Mouse (Mus musculus) ES-Bruce4 (cell line): ENCODE measurements around the gene Fkbp2. TPM values are rescaled to one million over a fixed set of nuclear protein-coding genes. Genes with fewer than 3 reads are reported as not detected.

Experiments used
- H3K27ac ChIP-seq: 2 replicates; pipeline ENCODE4 v1.5.1; 2012; ENCODE audit warnings: low read length, inconsistent platforms; ENCODE audit not compliant: insufficient read depth
- H3K27me3 ChIP-seq: 2 replicates; pipeline ENCODE4 v1.6.1; 2012; ENCODE audit warnings: mild to moderate bottlenecking, low read length, inconsistent platforms; ENCODE audit not compliant: control insufficient read depth, poor library complexity, insufficient read depth, severe bottlenecking
- H3K36me3 ChIP-seq: 2 replicates; pipeline ENCODE4 v1.6.1; 2012; ENCODE audit warnings: inconsistent platforms, mild to moderate bottlenecking, low read length, moderate library complexity; ENCODE audit not compliant: control insufficient read depth, poor library complexity, insufficient read depth, severe bottlenecking
- H3K4me1 ChIP-seq: one replicate; pipeline ENCODE4 v1.8.1; 2011; ENCODE audit warnings: low read length; ENCODE audit not compliant: control insufficient read depth, insufficient read depth
- H3K4me3 ChIP-seq: 2 replicates; pipeline ENCODE4 v1.5.1; 2011; ENCODE audit warnings: low read depth, mild to moderate bottlenecking, low read length
- H3K9ac ChIP-seq: 2 replicates; pipeline ENCODE4 v1.6.1; 2012; ENCODE audit warnings: low read depth, mild to moderate bottlenecking, inconsistent platforms; ENCODE audit not compliant: poor library complexity, severe bottlenecking
- H3K9me3 ChIP-seq: replicated peaks from 2 replicates; pipeline ENCODE4 v1.6.1; 2012; ENCODE audit warnings: mild to moderate bottlenecking, low read length, inconsistent platforms; ENCODE audit not compliant: control insufficient read depth, poor library complexity, insufficient read depth, severe bottlenecking
- CTCF ChIP-seq: IDR thresholded peaks from one replicate; pipeline ENCODE4 v1.8.1; 2011; ENCODE audit warnings: low read depth, low read length
- EP300 ChIP-seq: IDR thresholded peaks from 2 replicates; pipeline ENCODE4 v1.6.1; 2011; ENCODE audit warnings: low read depth, low read length; ENCODE audit not compliant: insufficient read depth
- POLR2A ChIP-seq: IDR thresholded peaks from one replicate; pipeline ENCODE4 v1.8.1; 2011; ENCODE audit warnings: low read length; ENCODE audit not compliant: insufficient read depth
- polyA plus RNA-seq: library from polyadenylated mRNA; stranded (reverse); fragments of >200 nt; gene quantifications from 2 replicates; pipeline ENCODE4 v1.2.4, GENCODE M21; 2011; ENCODE audit warnings: low read depth; ENCODE audit not compliant: missing spikeins, insufficient read depth, insufficient read length

Gene Fkbp2
- polyA plus RNA-seq, 1 experiment: 40.4 TPM

GRCm38 (mm10) chr19:6943709-6944108 is 36.6 kb downstream of the Fkbp2 start:
- H3K4me1 ChIP-seq: peaks cover 3% of the 10 kb centered on the region
- no peaks in the 10 kb centered on the region for H3K36me3 ChIP-seq
- no peak overlapping the region for H3K4me3 ChIP-seq
- no peak for TF ChIP-seq EP300
- TF ChIP-seq POLR2A: no peak
- no peak for TF ChIP-seq CTCF
- H3K27ac ChIP-seq: no peak overlapping the region
- no peaks in the 10 kb centered on the region for H3K9me3 ChIP-seq
- no peaks in the 10 kb centered on the region for H3K27me3 ChIP-seq
- no peak overlapping the region for H3K9ac ChIP-seq

- Histone ChIP-seq H3K36me3 (no peaks in the 10 kb centered on the region), H3K9me3 (no peaks in the 10 kb centered on the region), H3K9ac (peak overlapping the region; percentile 86), H3K4me1 (no peaks in the 10 kb centered on the region), H3K27ac (no peak overlapping the region), H3K27me3 (no peaks in the 10 kb centered on the region), H3K4me3 (peak overlapping the region; percentile 62)
- TF ChIP-seq EP300 (no peak), CTCF (no peak), POLR2A (no peak)
These were observed 37.5 kb downstream of the Fkbp2 start for GRCm38 (mm10) chr19:6942764-6943163.

- no peaks in the 10 kb centered on the region for H3K27me3 ChIP-seq
- no peaks in the 10 kb centered on the region for H3K36me3 ChIP-seq
- no peaks in the 10 kb centered on the region for H3K4me1 ChIP-seq
- TF ChIP-seq POLR2A (peak; percentile 66), CTCF (no peak)
- H3K27ac ChIP-seq: peak within 1 kb of the TSS; percentile 60
- peak within 1 kb of the TSS; percentile 96 for H3K4me3 ChIP-seq
- peak within 1 kb of the TSS; percentile 86 for H3K9ac ChIP-seq
- no peaks in the 10 kb centered on the region for H3K9me3 ChIP-seq
These were observed 38.0 kb downstream of the Fkbp2 start, which contains the start of gene Gpr137 for GRCm38 (mm10) chr19:6942249-6942691. TSS of gene Gpr137 (minus strand) at chr19:6942480.

- no peaks in the 10 kb centered on the region for H3K4me1 ChIP-seq
- no peaks in the 10 kb centered on the region for H3K36me3 ChIP-seq
- peak within 1 kb of the TSS; percentile 96 for H3K4me3 ChIP-seq
- no peaks in the 10 kb centered on the region for H3K27me3 ChIP-seq
- peak within 1 kb of the TSS; percentile 86 for H3K9ac ChIP-seq
- TF ChIP-seq CTCF (no peak), POLR2A (no peak), EP300 (no peak)
- no peaks in the 10 kb centered on the region for H3K9me3 ChIP-seq
- peak within 1 kb of the TSS; percentile 60 for H3K27ac ChIP-seq
These were observed 38.7 kb downstream of the Fkbp2 start, which contains the start of gene Bad for GRCm38 (mm10) chr19:6941372-6942248. TSS of gene Bad (plus strand) at chr19:6941861.

GRCm38 (mm10) chr19:6940396-6941351 is 39.6 kb downstream of the Fkbp2 start:
- Histone ChIP-seq H3K36me3 (no peaks in the 10 kb centered on the region), H3K9me3 (no peaks in the 10 kb centered on the region), H3K27me3 (no peaks in the 10 kb centered on the region), H3K27ac (no peak overlapping the region), H3K4me3 (peak overlapping the region; percentile 87), H3K4me1 (no peaks in the 10 kb centered on the region), H3K9ac (peak overlapping the region; percentile 86)
- TF ChIP-seq EP300 (no peak), POLR2A (no peak), CTCF (no peak)
